Mouse (Mus musculus): ENCODE data around the gene AC124502.3. TPM values are rescaled to one million over a fixed set of nuclear protein-coding genes. Genes with fewer than 3 reads are reported as not detected.
A peak's percentile ranks its signal among the peaks of the same experiment; 100 is the strongest.
"Not testable (repeated sequence)": the region's sequence is repeated elsewhere in the genome, so short reads cannot be mapped to it uniquely, and the experiment has no call there.

Gene AC124502.3
- total RNA-seq, 1 experiment from 2014 or later, result not detected

- no peak for ATAC-seq (replicated peaks; ENCODE audit: insufficient number of reproducible peaks, low FRiP score, low TSS enrichment, poor library complexity, severe bottlenecking)
These were observed 33.8 kb downstream of the AC124502.3 start for GRCm38 (mm10) chr19:5072389-5073019.

- ATAC-seq (replicated peaks; ENCODE audit: insufficient number of reproducible peaks, low FRiP score, low TSS enrichment, poor library complexity, severe bottlenecking), result no peak
These were observed 34.3 kb downstream of the AC124502.3 start for GRCm38 (mm10) chr19:5073028-5073427.

- no peak for ATAC-seq (replicated peaks; ENCODE audit: insufficient number of reproducible peaks, low FRiP score, low TSS enrichment, poor library complexity, severe bottlenecking)
These were observed 34.8 kb downstream of the AC124502.3 start for GRCm38 (mm10) chr19:5073518-5073917.

GRCm38 (mm10) chr19:5079279-5079678 lies 40.6 kb downstream of the AC124502.3 start:
- no peak for ATAC-seq (replicated peaks; ENCODE audit: insufficient number of reproducible peaks, low FRiP score, low TSS enrichment, poor library complexity, severe bottlenecking)

- ATAC-seq (replicated peaks; ENCODE audit: insufficient number of reproducible peaks, low FRiP score, low TSS enrichment, poor library complexity, severe bottlenecking), result no peak
These were observed 43.3 kb downstream of the AC124502.3 start for GRCm38 (mm10) chr19:5082005-5082404.

- no peak for ATAC-seq (replicated peaks; ENCODE audit: insufficient number of reproducible peaks, low FRiP score, low TSS enrichment, poor library complexity, severe bottlenecking)
These were observed 43.9 kb downstream of the AC124502.3 start for GRCm38 (mm10) chr19:5082596-5082995.

GRCm38 (mm10) chr19:5083961-5084833 lies 45.5 kb downstream of the AC124502.3 start:
- ATAC-seq (replicated peaks; ENCODE audit: insufficient number of reproducible peaks, low FRiP score, low TSS enrichment, poor library complexity, severe bottlenecking), result no peak

GRCm38 (mm10) chr19:5084834-5085144 lies 46.1 kb downstream of the AC124502.3 start:
- ATAC-seq (replicated peaks; ENCODE audit: insufficient number of reproducible peaks, low FRiP score, low TSS enrichment, poor library complexity, severe bottlenecking), result no peak

GRCm38 (mm10) chr19:5085145-5085863 lies 46.6 kb downstream of the AC124502.3 start, which contains the start of gene Tmem151a:
Gene Tmem151a, minus strand, starts transcription at chr19:5085531.
- no peak for ATAC-seq (replicated peaks; ENCODE audit: insufficient number of reproducible peaks, low FRiP score, low TSS enrichment, poor library complexity, severe bottlenecking)

GRCm38 (mm10) chr19:5086533-5086932 lies 47.8 kb downstream of the AC124502.3 start:
- ATAC-seq (replicated peaks; ENCODE audit: insufficient number of reproducible peaks, low FRiP score, low TSS enrichment, poor library complexity, severe bottlenecking), result not testable (repeated sequence)

- ATAC-seq (replicated peaks; ENCODE audit: insufficient number of reproducible peaks, low FRiP score, low TSS enrichment, poor library complexity, severe bottlenecking), result peak; percentile 82
These were observed 49.4 kb downstream of the AC124502.3 start, which contains the start of gene Yif1a for GRCm38 (mm10) chr19:5087884-5088728. Gene Yif1a, plus strand, starts transcription at chr19:5088538.

- ATAC-seq (replicated peaks; ENCODE audit: insufficient number of reproducible peaks, low FRiP score, low TSS enrichment, poor library complexity, severe bottlenecking), result no peak
These were observed 50.6 kb downstream of the AC124502.3 start for GRCm38 (mm10) chr19:5089324-5089723.

GRCm38 (mm10) chr19:5092083-5092482 lies 53.4 kb downstream of the AC124502.3 start:
- ATAC-seq (replicated peaks; ENCODE audit: insufficient number of reproducible peaks, low FRiP score, low TSS enrichment, poor library complexity, severe bottlenecking), result no peak

- no peak for ATAC-seq (replicated peaks; ENCODE audit: insufficient number of reproducible peaks, low FRiP score, low TSS enrichment, poor library complexity, severe bottlenecking)
These were observed 55.0 kb downstream of the AC124502.3 start for GRCm38 (mm10) chr19:5093481-5094242.

GRCm38 (mm10) chr19:5094243-5094632 lies 55.5 kb downstream of the AC124502.3 start:
- ATAC-seq (replicated peaks; ENCODE audit: insufficient number of reproducible peaks, low FRiP score, low TSS enrichment, poor library complexity, severe bottlenecking), result peak; percentile 72

GRCm38 (mm10) chr19:5094746-5095417 lies 56.2 kb downstream of the AC124502.3 start:
- no peak for ATAC-seq (replicated peaks; ENCODE audit: insufficient number of reproducible peaks, low FRiP score, low TSS enrichment, poor library complexity, severe bottlenecking)

GRCm38 (mm10) chr19:5095887-5096474 lies 57.3 kb downstream of the AC124502.3 start:
- ATAC-seq (replicated peaks; ENCODE audit: insufficient number of reproducible peaks, low FRiP score, low TSS enrichment, poor library complexity, severe bottlenecking), result no peak
